Mouse (Mus musculus) lung, postnatal 14 days (tissue): ENCODE results near the gene Crk.
"Not testable (repeated sequence)": the region's sequence is repeated elsewhere in the genome, so short reads cannot be mapped to it uniquely, and the experiment has no call there.

Experiments
- DNase-seq: peaks from one replicate; pipeline ENCODE4 v3.0.0; 2021

Gene Crk

DNA sequence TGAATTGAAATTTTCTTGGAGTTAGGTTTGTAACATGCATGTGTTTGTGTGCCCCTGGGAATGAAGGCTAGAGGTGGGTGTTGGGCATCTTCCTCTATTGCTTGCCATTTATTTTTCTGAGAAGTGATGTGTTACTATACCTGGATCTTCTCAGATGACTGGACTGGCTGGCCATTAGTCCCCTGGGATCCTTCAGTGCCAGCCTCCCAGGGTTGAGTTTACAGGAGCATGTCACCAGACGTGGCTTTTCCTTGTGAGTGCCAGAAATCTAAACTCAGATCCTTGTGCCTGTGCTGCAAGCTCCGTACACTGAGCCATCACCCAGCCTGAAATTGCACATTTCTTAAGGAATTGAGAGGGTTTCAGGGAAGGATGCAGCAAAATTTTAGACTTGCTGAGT is 5.9 kb downstream of the Crk start:
- DNase-seq = no peak

DNA sequence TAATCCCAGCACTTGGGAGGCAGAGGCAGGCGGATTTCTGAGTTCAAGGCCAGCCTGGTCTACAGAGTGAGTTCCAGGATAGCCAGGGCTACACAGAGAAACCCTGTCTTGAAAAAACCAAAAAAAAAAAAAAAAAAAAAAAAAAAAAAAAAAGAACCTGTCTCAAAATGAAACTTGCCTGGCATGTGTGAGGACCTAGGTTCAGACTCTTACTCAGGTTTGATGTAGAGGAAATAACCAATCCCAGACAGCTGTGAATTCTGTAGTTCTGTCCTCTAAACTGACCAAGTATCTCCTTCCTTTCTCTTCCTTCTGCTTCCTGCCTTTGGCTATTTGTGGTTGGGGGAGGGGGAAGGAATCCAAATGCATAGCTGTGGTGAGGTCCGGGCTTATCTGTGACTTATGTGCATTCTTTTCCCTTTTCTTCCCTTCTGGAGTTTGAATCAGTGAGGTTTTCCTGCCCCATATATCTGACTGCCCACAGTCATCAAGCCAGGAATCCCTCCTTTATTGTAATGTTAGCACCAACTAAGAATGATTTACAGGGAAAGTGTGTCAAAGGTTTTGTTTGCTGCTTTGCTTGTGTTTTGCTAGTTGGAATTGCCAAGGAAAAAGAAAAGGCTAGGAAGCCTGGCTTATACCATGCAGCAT is 8.4 kb downstream of the Crk start:
- DNase-seq = no peak

DNA sequence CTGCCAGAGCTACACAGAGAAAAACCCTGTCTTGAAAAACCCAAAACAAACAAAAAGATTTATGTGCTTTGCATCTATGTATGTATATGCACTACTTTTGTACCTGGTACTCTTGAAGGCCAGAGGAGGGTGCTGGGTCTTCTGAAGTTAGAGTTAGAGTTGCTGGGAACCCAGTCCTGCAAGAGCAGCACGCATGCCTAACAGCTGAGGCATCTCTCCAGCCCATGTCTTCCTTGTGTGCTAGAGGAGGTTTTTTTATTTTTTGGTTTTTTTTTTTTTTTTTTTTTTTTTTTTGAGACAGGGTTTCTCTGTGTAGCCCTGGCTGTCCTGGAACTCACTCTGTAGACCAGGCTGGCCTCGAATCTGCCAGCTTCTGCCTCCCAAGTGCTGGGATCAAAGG is 9.1 kb downstream of the Crk start:
- DNase-seq = no peak

DNA sequence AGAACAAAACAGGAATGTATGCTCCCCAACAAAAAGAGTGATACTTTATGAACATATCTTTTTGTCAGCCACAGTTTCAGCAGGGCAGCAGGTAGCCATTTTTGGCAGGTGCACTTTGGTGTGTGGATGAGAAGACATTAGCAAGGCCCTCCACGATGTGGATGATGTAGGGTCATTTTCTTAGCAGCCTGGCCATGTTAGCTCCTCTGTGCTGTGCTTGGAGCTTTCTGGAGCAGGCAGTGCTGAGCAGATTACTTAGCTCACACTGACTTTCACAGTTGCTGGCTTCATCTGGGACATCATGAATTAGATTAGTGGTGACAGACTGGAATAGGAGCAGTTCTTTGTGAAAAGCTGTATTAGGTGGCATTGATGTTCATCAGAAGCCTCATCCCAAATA is 10.9 kb downstream of the Crk start:
- no peak for DNase-seq

DNA sequence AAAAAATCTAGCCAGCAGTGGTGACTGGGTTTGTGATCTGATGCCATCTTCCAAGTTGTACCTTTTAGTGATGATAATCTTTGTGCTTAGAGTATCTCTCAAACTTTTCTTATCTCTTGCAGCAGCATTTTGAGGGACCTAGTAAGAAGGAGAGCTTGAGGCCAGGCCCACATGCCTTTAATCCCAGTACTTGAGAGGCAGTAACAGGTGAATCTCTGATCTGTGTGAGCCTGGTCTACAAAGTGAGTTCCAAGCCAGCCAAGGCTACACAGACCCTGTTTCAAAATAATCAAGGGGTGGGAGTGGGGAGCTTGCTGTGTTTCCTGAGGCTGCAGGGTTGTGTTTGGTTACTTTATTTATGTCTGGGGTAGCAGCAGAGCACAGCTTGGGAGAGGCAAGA is 12.0 kb downstream of the Crk start:
- no peak for DNase-seq

DNA sequence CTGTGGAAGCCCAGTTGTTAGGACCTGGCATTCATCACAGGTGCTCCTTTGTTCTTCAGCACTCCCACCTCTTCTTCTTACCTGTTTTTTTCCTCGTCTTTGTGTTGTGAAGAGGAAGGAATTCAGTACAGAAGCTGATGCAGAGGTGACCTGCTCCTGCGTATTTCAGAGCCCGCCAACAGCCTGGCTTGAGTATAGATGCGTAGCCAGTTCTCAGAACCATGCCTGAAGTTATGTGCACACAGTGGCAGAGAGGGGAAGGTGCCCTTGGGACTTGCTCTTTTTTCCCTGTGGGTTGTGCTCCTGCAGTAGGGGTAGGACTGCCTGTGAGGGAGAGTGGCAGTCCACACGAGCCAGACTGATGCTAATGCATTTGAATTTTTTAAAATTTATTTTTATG is 14.5 kb downstream of the Crk start:
- DNase-seq = no peak

DNA sequence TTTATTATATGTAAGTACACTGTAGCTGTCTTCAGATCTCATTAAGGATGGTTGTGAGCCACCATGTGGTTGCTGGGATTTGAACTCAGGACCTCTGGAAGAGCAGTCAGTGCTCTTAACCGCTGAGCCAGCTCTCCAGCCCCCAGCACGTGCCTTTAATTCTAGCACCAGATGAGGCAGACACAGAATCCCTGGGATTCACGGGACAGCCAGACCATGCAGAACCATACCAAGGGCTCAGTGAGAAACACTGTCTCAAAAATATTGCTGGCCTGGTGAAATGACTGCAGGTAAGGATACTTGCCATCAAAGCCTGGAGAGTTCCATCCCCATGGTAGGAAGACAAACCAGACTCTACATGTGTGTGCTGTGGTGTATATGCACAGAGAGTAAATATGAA is 18.4 kb downstream of the Crk start:
- DNase-seq = not testable (repeated sequence)

DNA sequence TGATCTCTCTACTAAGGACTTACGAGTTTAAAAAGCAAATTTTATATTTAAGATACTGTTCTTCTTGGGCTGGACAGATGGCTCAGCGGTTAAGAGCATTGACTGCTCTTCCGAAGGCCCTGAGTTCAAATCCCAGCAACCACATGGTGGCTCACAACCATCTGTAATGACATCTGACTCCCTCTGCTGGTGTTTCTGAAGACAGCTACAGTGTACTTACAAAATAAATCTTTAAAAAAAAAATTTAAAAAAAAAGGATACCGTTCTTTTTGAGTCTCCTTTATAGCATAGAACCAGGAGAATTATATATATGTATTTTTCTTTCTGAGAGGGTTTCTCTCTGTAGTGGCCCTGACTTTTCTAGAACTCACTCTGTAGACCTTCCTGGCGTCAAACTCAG is 21.5 kb downstream of the Crk start:
- no peak for DNase-seq

DNA sequence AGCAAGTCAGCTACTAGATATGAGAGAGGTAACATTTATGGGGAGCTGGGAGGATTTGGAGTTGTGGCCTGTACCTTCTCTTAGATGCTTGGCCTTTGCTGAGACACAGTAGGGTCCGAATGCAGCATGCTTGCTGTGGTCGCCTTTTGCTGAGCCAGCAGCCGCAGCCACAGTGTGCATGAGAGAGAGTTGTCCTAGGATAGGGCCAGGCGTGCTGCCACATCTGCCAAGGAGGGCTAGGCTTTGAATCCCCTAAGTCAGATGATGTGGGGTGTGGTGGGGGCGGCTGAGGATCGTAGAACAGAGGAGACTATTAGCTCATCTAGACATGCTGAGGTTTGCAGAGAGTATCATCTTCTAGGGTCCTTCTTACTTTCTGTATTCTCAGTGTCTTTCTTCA is 23.7 kb downstream of the Crk start:
- no peak for DNase-seq

DNA sequence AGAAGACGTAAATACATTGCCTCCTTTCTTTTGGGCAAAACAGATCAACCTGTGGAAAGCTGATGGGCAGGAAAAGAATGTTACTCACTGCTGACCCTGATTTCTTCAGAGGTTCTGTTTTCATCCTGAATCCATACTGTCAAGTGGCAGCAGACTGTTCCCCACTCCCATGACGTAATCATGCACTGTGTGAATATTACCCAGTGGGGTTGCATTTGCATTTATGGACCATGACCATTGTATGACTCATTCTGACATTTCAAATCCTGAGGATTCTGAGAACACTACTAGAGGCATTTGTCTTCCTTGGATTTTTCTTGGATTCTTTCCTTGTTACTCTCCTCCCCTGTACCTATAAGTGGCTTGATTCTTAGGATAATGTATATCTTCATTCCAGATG is 24.7 kb downstream of the Crk start:
- no peak for DNase-seq

DNA sequence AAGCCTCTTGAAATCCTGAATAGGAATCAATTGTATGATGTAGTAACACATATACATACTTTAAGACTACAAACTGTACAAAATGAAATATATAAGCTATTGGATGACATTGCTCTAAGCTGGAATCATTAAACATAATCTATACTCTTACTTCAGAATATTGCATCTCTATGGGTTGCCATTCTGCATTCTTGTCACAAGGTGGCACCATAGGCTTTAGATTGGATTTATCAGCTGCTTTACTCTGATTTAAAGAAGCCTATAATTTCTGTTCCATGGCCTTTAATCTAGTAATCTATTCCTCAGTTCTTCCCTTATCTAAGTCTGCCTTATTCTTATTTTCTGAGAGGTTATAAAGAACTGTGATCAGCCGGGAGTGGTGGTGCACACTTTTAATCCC is 34.9 kb downstream of the Crk start:
- DNase-seq = peak; percentile 44

DNA sequence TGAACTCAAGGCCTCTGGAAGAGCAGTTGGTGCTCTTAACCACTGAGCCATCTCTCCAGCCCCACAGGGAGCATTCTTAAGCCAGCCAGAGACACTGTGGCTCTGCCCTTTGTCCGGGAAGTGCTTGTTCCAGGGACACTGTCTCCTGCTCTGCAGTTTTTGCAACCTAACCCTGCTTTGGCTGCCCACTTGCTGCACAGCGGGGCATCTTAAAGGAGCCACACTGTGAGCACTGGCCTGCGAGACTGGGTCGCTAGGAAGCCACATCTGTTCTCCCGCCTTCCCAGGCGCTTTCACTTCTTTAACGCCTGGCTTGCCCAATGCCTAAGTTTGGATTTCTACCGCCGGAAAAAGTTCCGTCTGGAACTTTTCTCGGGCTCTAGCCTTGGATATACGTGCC is 36.5 kb downstream of the Crk start:
- no peak for DNase-seq

DNA sequence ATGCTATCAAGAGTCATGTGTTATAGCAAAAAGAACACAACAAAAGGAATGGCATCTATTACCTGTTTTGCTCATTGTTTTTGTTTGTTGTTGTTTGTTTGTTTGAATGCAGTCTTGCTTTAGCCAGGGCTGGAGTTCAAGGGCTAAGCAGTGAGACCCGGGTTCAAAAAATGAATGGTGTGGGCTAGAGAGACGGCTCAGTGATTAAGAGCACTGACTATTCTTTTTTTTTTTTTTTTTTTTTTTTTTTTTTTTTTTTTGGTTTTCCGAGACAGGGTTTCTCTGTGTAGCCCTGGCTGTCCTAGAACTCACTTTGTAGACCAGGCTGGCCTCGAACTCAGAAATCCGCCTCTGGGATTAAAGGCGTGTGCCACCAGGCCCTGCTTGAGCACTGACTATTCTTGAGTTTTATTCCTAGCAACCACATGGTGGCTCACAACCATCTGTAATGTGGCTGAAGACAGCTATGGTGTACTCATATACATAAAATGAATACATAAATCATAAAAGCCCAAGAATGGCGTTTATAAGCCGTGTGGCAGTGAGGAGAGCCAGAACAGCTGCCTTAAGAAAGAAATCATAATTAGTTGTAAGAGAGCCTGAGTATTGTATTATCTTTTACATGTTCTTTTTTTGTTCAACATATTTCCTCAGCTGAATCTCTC is 37.7 kb downstream of the Crk start:
- DNase-seq = no peak

DNA sequence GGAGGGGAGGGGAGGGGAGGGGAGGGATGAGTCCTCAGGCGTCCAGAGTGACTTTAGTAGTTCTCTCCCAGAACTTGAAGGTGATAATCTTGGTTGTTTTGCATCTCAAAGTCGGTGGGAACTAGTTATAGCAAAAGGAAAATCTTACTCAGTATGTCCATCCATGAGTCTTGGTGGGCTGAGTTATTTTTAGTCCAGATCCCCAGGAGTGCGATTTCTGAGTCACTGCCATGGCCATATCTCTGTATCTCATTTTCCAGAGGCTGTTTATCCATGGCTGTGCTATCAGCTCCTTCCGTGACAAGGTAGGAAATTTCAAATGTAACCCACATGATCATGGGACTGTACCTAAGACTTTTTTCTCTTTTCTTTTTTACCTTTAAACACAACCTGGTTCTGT is 43.3 kb downstream of the Crk start:
- no peak for DNase-seq

DNA sequence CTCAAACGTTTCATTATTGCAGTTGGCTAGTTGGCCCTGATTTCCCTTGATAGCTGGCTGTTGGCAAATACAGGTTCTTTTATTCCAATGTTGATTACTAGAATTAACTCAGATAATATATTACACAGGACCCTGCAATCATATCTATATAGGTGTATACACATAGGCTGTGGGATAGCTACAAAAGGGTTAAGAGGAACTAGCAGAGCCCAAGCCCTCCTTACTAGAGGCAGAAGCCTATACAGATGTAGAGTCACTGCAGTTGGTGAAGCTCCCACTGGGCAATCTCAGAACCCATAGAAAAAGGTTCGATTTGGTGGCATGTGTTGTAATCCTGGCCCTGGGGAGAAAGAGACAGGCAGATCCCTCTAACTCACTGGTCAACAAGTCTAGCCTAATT is 48.1 kb downstream of the Crk start:
- DNase-seq = no peak

DNA sequence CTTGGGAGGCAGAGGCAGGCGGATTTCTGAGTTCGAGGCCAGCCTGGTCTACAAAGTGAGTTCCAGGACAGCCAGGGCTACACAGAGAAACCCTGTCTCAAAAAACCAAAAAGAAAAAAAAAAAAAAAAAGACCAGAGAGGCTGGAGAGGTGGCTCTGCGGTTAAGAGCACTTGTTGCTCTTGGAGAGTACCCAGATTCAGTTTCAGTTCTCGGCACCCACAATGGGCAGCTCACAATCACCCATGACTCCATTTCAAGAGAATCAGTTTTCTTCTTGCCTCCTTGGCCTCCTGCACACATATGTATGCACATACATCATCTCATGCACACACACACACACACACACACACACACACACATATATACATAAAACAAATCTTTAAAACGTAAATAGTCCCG is 48.6 kb downstream of the Crk start:
- DNase-seq = not testable (repeated sequence)

DNA sequence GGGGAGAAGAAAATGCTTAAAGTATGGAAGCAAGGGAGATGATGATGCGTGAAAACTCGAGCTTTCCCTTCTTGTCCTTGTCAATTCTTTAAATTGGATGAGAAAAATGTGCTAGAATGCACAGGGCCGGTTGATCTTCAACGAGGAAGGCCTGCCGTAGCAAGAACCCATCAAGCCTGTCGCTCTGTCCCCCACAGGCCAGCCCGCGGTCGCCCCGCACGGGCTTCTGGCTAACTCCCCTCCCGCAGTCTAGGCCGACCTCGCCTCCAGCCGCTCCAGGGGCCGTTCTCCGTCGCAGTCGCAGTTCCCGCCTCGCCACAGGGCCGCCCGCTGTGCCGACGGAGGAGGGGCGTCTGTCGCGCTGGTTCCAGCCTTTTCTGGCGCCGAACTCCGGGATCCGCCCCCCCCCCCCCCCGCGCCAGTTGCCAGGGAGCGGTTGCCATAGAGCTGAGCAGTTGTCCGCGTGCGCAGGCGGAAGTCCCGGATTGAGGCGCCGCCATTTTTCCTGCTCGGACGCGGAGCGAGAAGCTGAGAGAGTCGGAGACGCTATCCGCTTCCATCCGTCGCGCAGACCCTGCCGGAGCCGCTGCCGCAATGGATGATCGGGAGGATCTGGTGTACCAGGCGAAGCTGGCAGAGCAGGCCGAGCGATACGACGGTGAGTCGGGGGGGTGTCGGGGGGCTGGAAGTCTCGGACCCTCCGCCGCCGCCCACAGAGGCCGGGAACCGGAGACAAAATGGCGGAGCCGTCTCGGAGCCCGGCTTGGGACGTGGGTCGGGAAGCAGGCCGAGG is 53.6 kb downstream of the Crk start, which contains the start of gene Ywhae:
TSS of gene Ywhae (plus strand) at position 436 of the 793 bp plus-strand sequence.
- peak; percentile 90 for DNase-seq

DNA sequence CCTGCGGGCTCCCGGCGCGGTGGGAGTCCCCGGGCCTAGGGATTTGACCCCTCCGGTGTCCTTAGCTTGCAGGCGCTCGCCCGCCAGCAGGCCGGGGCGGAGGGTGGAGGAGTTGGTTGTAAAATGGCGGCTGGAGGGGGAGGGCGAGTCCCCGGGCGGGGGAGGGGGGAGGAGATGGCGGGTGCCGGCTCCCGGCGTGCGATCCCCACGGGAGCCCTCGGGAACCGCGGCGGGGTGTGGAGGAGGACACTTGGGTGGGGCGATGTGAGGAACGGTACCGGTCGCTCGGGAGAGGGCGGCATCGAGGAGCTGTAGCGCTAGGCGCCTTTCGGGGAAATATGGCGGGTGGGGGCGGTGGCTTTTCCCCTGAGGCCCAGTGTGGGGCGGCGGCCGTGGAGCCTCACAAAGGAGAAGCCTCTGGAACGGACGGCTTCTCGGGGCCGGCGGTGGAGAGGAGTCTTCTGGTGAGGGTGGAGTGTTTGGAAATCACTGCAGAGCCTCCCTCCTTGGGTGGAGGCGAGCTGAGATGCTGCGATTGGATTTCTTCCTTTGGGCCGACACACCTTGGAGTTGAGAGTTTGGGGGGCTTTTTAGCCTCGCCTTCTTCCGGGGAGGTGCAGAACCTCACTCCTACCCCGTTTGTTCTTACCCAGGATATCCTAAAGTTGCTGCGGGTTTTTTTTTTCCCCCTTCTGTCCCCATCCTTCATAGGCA is 54.3 kb downstream of the Crk start:
- peak; percentile 71 for DNase-seq

DNA sequence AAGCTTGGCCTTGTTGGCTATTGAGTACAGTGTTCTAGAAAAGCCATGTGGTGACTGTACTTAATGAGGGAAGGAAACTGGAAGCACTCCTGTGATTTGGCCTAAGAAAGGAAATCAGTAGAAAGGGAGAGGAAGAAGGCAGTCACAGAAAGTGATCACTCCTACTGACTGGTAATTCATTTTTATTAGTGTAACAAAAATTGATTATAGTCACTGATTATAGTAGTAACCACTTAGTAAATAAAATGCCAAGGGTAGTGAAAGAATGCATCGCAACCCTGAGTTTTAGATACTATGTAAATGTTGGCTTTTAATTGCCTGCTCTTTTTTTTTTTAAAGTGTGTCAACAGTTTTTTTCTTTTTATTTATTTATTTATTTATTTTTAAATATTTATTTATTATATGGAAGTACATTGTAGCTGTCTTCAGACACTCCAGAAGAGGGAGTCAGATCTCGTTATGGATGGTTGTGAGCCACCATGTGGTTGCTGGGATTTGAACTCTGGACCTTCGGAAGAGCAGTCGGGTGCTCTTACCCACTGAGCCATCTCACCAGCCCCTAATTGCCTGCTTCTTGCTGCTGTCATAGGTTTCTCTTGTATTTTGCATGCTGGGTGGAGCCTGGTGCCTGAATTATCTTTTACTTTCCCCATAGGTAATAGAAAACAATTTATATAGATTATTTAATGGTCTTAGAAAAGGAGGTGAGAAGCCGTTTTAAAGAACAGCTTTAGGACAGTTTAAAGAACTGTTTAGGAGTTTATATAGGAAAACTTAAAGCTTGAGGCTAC is 56.6 kb downstream of the Crk start:
- no peak for DNase-seq

DNA sequence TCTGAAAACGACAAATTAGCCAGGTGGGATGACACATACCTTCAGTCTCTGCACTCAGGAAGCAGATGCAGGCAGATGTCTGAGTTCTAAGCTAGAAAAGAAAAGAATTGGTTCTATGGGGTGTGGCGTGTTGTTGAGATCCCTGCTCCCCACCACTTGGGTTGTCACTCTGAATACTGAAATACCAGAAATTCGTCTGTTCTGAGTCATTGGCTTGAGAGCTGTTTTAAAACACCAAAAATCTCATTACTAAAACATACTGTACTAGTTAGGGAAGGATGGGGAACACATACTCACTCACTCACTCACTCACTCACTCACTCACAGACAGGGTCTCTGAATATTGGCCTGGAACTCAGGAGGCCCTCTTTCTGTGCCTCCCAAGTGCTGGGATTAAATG is 57.9 kb downstream of the Crk start:
- no peak for DNase-seq

DNA sequence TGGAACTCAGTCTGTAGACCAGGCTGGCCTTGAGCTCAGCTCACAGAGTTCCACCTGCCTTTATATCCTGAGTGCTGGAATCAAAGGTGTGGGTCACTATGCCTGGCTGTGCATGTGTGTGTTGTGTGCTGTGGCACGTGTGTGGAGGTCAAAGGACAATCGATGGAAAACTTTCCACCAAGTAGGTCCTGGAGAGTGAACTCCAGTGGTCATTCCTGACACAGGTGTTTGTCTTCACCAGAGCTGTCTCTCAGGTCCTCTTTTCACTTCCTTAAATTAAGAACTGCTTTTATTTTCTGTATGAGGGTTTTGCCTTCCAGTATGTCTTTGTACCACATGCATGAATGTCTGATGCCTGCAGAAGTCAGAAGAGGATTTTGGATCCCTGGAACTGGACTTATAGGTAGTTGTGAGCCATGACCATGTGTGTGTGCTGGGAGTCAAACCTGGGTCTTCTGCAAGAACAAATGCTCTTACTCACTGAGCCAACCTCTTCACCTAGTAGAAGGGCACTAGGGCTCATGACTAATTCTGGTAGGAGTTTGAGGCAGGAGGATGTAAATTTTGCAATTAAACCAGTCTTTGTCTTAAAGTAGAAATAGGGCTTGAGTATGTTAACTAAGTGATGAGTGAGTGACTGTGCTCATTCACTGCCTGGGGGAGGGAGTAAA is 58.9 kb downstream of the Crk start:
- DNase-seq = no peak

DNA sequence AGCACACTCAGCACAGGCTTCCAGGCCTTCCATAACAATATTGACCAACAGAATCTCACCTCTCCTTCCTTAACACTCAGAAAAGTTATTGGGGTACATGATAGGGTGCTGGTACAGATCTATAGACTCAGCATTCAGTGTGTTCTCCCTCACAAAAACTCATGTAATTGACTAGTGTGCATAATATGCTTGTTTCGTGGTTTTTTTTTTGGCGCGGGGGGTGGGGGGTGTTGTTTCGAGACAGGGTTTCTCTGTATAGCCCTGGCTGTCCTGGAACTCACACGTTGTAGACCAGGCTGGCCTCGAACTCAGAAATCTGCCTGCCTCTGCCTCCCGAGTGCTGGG is 59.4 kb downstream of the Crk start:
- DNase-seq = no peak
